ENCODE assay signal across 8 mouse cellular contexts in genomic region chr1:180777660-180778402, GRCm38 (mm10). TPM values are rescaled to one million over a fixed set of nuclear protein-coding genes. Genes with fewer than 3 reads are reported as not detected.
DNase-seq lines count a peak whose midpoint lies in the region; ATAC-seq lines count a peak whose summit lies in the region.

No protein-coding gene starts in this region.

- H3K4me2 ChIP-seq in hindbrain, embryonic 16.5 days (ENCODE audit: low read length) = peak overlapping the region; percentile 99

- DNase-seq in ZHBTc4 (ENCODE audit: low read depth, low spot score) = peak; percentile 93
- peak; percentile 50 to 81 for DNase-seq in cerebellum, postnatal 4 days (ENCODE audit: low spot score in 2 of 2)
- DNase-seq in gastrocnemius, adult 18-20 months (ENCODE audit: low spot score) = peak; percentile 83
- DNase-seq in left cerebral cortex, adult 11 months (ENCODE audit: low spot score) = peak; percentile 72
- DNase-seq in lung, postnatal 36 days = peak; percentile 92
- DNase-seq in retina, embryonic 14.5 days (ENCODE audit: low spot score) = peak; percentile 90
- DNase-seq in thymus, postnatal 36 days = peak; percentile 86

- peak overlapping the region; percentile 89 for H3K9ac ChIP-seq in hindbrain, embryonic 16.5 days (ENCODE audit: low read depth, low read length)

- peak overlapping the region; percentile 76 for H3K4me3 ChIP-seq in hindbrain, embryonic 16.5 days (ENCODE audit: low read length)

- H3K4me1 ChIP-seq in hindbrain, embryonic 16.5 days (ENCODE audit: control insufficient read depth, insufficient read depth, low read depth, low read length) = peaks cover 10% of the 10 kb centered on the region

- no peaks in the 10 kb centered on the region for H3K36me3 ChIP-seq in hindbrain, embryonic 16.5 days (ENCODE audit: control insufficient read depth, insufficient read depth, low read length)

- peak overlapping the region; percentile 88 for H3K27ac ChIP-seq in hindbrain, embryonic 16.5 days (ENCODE audit: low read depth, low read length)

- no peaks in the 10 kb centered on the region for H3K9me3 ChIP-seq in hindbrain, embryonic 16.5 days (ENCODE audit: control insufficient read depth, low read length)

- WGBS in hindbrain, embryonic 16.5 days = 0% methylated on average over 56 of the region's 56 CpGs

- no peaks in the 10 kb centered on the region for H3K27me3 ChIP-seq in hindbrain, embryonic 16.5 days (replicated peaks; ENCODE audit: control insufficient read depth, insufficient read depth, low read length)

- peak; percentile 86 for ATAC-seq in hindbrain, embryonic 16.5 days

RNA-seq across cellular contexts. Expression of gene H3f3a, which starts 35.9 kb away (rescaled TPM):
- total RNA-seq in gastrocnemius, adult 18-20 months (2021) = 100 to 1,000 TPM; 285 to 302 TPM
- 2,228 and 2,423 TPM in 2 replicates for polyA plus RNA-seq in hindbrain, embryonic 16.5 days (2015; fragmentation: Nextera tagmentation; extraction: Ambion mirVana)

RNA-seq across cellular contexts. Expression of gene Acbd3, which starts 52.0 kb away (rescaled TPM):
- 10 to 100 TPM; 12.0 to 14.6 TPM for total RNA-seq in gastrocnemius, adult 18-20 months (2021)
- 21.8 and 22.5 TPM in 2 replicates for polyA plus RNA-seq in hindbrain, embryonic 16.5 days (2015; fragmentation: Nextera tagmentation; extraction: Ambion mirVana)

Comparison
In these comparisons a context has a peak if more than half of its experiments do, and no peak if none do; other contexts are left out.
1. Peak in every context shown above with its lines: DNase-seq, ATAC-seq, H3K4me3 ChIP-seq and H3K27ac ChIP-seq.